Mouse (Mus musculus) kidney, adult 2 months (tissue): Measurements from ENCODE around the gene Acly.

ENCODE experiments used
- CTCF ChIP-seq: fragments of 200-500 bp; conservative IDR thresholded peaks from 2 replicates; pipeline ENCODE4 v1.5.1; 2011; ENCODE audit warnings: low read depth, mild to moderate bottlenecking, control low read depth, low read length, moderate library complexity, mixed read lengths; ENCODE audit not compliant: insufficient read depth, insufficient read length
- POLR2A ChIP-seq: fragments of 200-500 bp; IDR thresholded peaks from one replicate; pipeline ENCODE4 v1.6.1; 2011; ENCODE audit warnings: low read depth, low read length, control low read depth

GRCm38 (mm10) chr11:100519188-100519587 is 8.6 kb downstream of the Acly start:
- TF ChIP-seq CTCF (no peak), POLR2A (no peak)
